Mouse (Mus musculus) layer of hippocampus, adult 2 months (tissue): ENCODE measurements around the gene Hist1h3e. TPM values are rescaled to one million over a fixed set of nuclear protein-coding genes. Genes with fewer than 3 reads are reported as not detected.

Experiments
- DNase-seq, 2 experiments: peaks; one replicate each; pipeline ENCODE4 v3.0.0; 2022; ENCODE audit warnings: low spot score in 2 of 2
- H3K27ac ChIP-seq: fragments of 200-600 bp; 2 replicates; pipeline ENCODE4 v1.8.1; 2022
- H3K4me3 ChIP-seq: fragments of 200-600 bp; 2 replicates; pipeline ENCODE4 v1.8.1; 2022; ENCODE audit warnings: mild to moderate bottlenecking
- CTCF ChIP-seq: fragments of 200-600 bp; conservative IDR thresholded peaks from 2 replicates; pipeline ENCODE4 v1.8.1; 2022; ENCODE audit warnings: antibody characterized with exemption, mild to moderate bottlenecking, moderate library complexity
- total RNA-seq, 2 experiments: library from RNA; stranded (reverse); gene quantifications; 2 replicates each; pipeline ENCODE4 v1.2.3; 2021

Gene Hist1h3e
- total RNA-seq, 2 experiments from 2014 or later = 45.3 to 54.6 TPM

- no peak for TF ChIP-seq CTCF
- Histone ChIP-seq H3K27ac (no peak overlapping the region), H3K4me3 (no peak overlapping the region)
- no peak for DNase-seq
Measured at GRCm38 (mm10) chr13:23591206-23591605, 29.0 kb upstream of the Hist1h3e start.

GRCm38 (mm10) chr13:23586940-23587225, 24.7 kb upstream of the Hist1h3e start:
- no peak for DNase-seq
- Histone ChIP-seq H3K27ac (no peak overlapping the region), H3K4me3 (peak overlapping the region; percentile 64; the same call in 1 of the 2 replicates)
- TF ChIP-seq CTCF = no peak

GRCm38 (mm10) chr13:23586099-23586939, 24.1 kb upstream of the Hist1h3e start:
- Histone ChIP-seq H3K27ac (peak overlapping the region; percentile 95), H3K4me3 (peak overlapping the region; percentile 64)
- no peak for TF ChIP-seq CTCF
- no peak for DNase-seq

GRCm38 (mm10) chr13:23585442-23586098, 23.4 kb upstream of the Hist1h3e start:
- DNase-seq = peak; percentile 64 to 84
- peak overlapping the region; percentile 64 for H3K4me3 ChIP-seq

GRCm38 (mm10) chr13:23585029-23585441, 22.9 kb upstream of the Hist1h3e start:
- TF ChIP-seq CTCF = no peak
- Histone ChIP-seq H3K4me3 (peak overlapping the region; percentile 64), H3K27ac (peak overlapping the region; percentile 95)
- peak; percentile 61 to 69 for DNase-seq

More at GRCm38 (mm10) chr13:23585442-23586098, 23.4 kb upstream of the Hist1h3e start:
- peak overlapping the region; percentile 95 for H3K27ac ChIP-seq

- Histone ChIP-seq H3K4me3 (peak overlapping the region; percentile 64), H3K27ac (peak overlapping the region; percentile 95)
- no peak for DNase-seq
- no peak for TF ChIP-seq CTCF
Measured at GRCm38 (mm10) chr13:23584331-23584730, 22.2 kb upstream of the Hist1h3e start.

GRCm38 (mm10) chr13:23583387-23584068, 21.4 kb upstream of the Hist1h3e start:
- Histone ChIP-seq H3K27ac (peak overlapping the region; percentile 79), H3K4me3 (no peak overlapping the region; the same call in 1 of the 2 replicates)
- no peak for TF ChIP-seq CTCF
- DNase-seq = no peak

- TF ChIP-seq CTCF = no peak
- H3K4me3 ChIP-seq = peak overlapping the region; percentile 67
Measured at GRCm38 (mm10) chr13:23582219-23583056, 20.3 kb upstream of the Hist1h3e start.

GRCm38 (mm10) chr13:23581408-23582218, 19.4 kb upstream of the Hist1h3e start, which contains the start of gene Hist1h4d:
Hist1h4d (plus strand) TSS chr13:23581598.
- H3K4me3 ChIP-seq = peak within 1 kb of the TSS; percentile 67
- peak; percentile 98 to 99 for DNase-seq
- H3K27ac ChIP-seq = peak within 1 kb of the TSS; percentile 79
- TF ChIP-seq CTCF = no peak

More at GRCm38 (mm10) chr13:23582219-23583056, 20.3 kb upstream of the Hist1h3e start:
- DNase-seq = no peak
- peak overlapping the region; percentile 79 for H3K27ac ChIP-seq

- DNase-seq = no peak
- no peak for TF ChIP-seq CTCF
- Histone ChIP-seq H3K27ac (no peak overlapping the region), H3K4me3 (no peak overlapping the region)
Measured at GRCm38 (mm10) chr13:23577835-23578234, 15.7 kb upstream of the Hist1h3e start.

- peak overlapping the region; percentile 61 for H3K4me3 ChIP-seq
- no peak for DNase-seq
Measured at GRCm38 (mm10) chr13:23576906-23577639, 14.9 kb upstream of the Hist1h3e start.

More at GRCm38 (mm10) chr13:23576906-23577639, 14.9 kb upstream of the Hist1h3e start:
- no peak overlapping the region for H3K27ac ChIP-seq
- TF ChIP-seq CTCF = no peak
